Mouse (Mus musculus): ENCODE measurements around the gene Ptk7.

The Ptk7 gene

DNA sequence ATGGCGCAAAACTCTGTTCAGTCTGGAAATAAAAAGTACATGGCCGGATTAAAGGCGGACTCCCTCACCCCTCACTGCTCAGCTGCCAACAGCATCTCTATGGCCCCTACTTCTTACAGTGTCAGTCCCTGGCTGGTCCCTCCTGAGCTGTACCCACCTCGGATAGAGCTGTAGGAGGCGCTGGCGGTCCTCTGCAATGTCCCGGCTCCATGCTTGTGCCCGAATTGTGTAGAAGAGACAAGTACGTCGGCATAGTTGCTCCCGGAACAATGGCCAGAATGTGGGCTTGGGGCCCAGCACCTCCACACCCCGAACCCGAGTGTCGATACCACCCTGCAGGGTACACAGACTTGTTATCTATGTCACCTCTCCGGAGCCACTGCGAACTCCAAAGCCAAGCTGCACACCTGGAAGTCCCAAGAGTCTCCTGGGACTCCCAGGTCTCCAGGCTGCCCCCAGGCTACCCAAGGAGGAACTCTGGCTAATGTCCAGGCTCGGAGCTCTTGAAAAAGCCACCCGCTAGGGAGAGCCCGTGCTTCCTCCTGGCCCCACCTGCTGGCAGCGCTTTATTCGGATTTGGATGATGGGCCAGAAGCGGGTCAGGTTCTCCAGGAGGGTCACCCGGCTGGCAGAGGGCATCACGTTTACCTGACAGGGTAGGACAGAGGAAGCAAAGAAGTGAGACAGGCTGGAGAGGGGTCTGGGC lies 107.2 kb downstream of the Ptk7 start:
- no peak for DNase-seq (ENCODE audit: low spot score)

DNA sequence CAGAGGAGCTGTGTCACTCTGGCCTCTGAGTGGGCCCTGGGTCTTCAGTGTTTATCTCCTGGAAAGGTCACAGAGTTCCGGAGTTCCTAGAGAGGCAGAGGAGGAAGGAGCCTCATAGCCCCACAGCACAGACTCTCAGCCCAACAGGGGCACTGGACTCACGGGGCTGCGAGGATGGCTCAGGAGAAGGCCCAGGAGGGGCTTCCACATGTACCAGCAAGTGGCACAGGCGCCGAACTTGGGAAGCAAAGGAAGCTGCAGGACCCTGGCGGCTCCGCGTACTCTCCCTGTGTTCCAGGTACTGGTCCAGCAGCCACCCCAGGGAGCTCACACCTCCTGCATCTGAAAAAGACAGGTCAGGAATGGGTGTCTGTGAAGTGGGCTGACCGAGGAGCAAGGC lies 108.1 kb downstream of the Ptk7 start:
- no peak for DNase-seq (ENCODE audit: low spot score)

DNA sequence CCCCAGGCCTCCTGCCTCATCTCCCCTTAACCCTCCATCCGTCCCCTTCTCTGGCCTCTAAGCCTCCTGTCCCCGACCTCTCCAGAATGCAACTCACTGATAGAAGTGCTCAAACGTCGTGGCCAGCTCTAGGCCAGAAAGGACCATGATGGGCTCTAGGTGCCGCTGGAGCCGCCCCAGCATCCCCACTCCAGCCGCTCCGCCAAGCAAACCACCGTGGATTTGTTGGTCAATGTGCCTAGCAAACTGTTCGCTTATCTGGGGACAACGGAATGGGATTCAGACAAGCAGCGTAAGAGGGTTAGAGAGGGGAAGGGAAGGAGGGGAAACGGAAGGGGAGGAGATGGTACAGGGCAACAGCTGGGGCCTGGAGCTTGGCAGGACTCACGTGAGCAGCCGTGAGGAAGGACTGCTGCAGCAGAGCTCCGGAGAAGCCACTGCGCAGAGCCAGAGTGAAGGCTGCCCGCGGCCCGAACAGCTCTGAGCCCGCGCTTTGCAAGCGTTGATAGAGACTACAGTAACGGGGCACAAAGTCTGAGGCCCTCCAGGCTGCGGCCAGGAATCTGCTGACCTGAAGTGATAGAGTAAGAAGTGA lies 108.8 kb downstream of the Ptk7 start:
- no peak for DNase-seq (ENCODE audit: low spot score)

DNA sequence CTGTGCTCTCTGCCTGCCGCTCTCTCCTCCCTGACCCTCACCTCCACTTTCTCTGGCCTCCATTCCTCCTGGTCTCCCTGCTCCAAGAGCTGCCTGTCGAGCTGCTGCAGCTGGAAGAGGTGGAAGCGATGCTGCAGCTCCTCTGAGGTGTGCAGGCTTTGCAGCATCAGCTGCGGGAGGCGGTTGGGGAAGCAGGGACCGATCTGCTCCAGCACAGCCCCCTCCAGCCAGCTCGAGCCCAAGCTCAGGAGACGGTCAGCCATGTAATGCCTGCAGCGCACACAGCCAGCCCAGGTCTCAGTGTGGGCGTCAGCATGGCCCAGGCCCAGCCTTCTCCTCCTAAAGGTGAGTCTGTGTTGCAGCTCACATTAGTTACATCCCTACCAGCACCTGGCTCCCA lies 109.3 kb downstream of the Ptk7 start:
- DNase-seq (ENCODE audit: low spot score): no peak

Data from urinary bladder, postnatal 14 days (tissue).